Mouse (Mus musculus): ENCODE results near the gene Foxp2. TPM values are rescaled to one million over a fixed set of nuclear protein-coding genes. Genes with fewer than 3 reads are reported as not detected.
A peak's percentile ranks its signal among the peaks of the same experiment; 100 is the strongest.

Gene Foxp2
- polyA plus RNA-seq (2014; fragmentation: Nextera tagmentation; extraction: Ambion mirVana) = 46.2 and 50.1 TPM in 2 replicates

- Histone ChIP-seq H3K9me3 (replicated peaks; ENCODE audit: control insufficient read depth, low read length) (no peaks in the 10 kb centered on the region), H3K9ac (replicated peaks; ENCODE audit: low read length) (peak within 1 kb of the TSS; percentile 87), H3K27ac (replicated peaks; ENCODE audit: low read depth, low read length) (peak within 1 kb of the TSS; percentile 88), H3K4me3 (ENCODE audit: low read depth, low read length) (peak within 1 kb of the TSS; percentile 78), H3K36me3 (replicated peaks; ENCODE audit: control insufficient read depth, insufficient read depth, low read depth, low read length) (no peaks in the 10 kb centered on the region), H3K4me1 (ENCODE audit: control insufficient read depth, insufficient read depth, low read length) (peaks cover 2% of the 10 kb centered on the region; the same call in 1 of the 2 replicates), H3K27me3 (ENCODE audit: control insufficient read depth, insufficient read depth, low read length) (no peaks in the 10 kb centered on the region), H3K4me2 (ENCODE audit: low read depth, low read length) (peak within 1 kb of the TSS; percentile 88)
- ATAC-seq (replicated peaks; ENCODE audit: insufficient number of reproducible peaks, low FRiP score, low TSS enrichment, low read depth) (peak; percentile 75), DNase-seq (ENCODE audit: low spot score) (peak; percentile 83)
- WGBS = under 1% methylated on average over 74 of the region's 80 CpGs
Measured at GRCm38 (mm10) chr6:14901183-14901970, at the start of gene Foxp2. Gene Foxp2 (plus strand): TSS chr6:14901349.

- no peak for ATAC-seq (replicated peaks; ENCODE audit: insufficient number of reproducible peaks, low FRiP score, low TSS enrichment, low read depth)
- H3K27ac ChIP-seq (replicated peaks; ENCODE audit: low read depth, low read length) = no peak overlapping the region
Measured at GRCm38 (mm10) chr6:14885199-14885598, 15.9 kb upstream of the Foxp2 start.

GRCm38 (mm10) chr6:14897028-14897427 is 4.1 kb upstream of the Foxp2 start:
- ATAC-seq (replicated peaks; ENCODE audit: insufficient number of reproducible peaks, low FRiP score, low TSS enrichment, low read depth) = no peak
- H3K27ac ChIP-seq (replicated peaks; ENCODE audit: low read depth, low read length) = no peak overlapping the region
- no peaks in the 10 kb centered on the region for H3K9me3 ChIP-seq (replicated peaks; ENCODE audit: control insufficient read depth, low read length)
- peaks cover 2% of the 10 kb centered on the region; the same call in 1 of the 2 replicates for H3K4me1 ChIP-seq (ENCODE audit: control insufficient read depth, insufficient read depth, low read length)
- WGBS = 1% methylated on average over 2 of the region's 2 CpGs
- H3K9ac ChIP-seq (replicated peaks; ENCODE audit: low read length) = no peak overlapping the region
- no peaks in the 10 kb centered on the region for H3K27me3 ChIP-seq (ENCODE audit: control insufficient read depth, insufficient read depth, low read length)
- DNase-seq (ENCODE audit: low spot score) = peak; percentile 45
- H3K4me3 ChIP-seq (ENCODE audit: low read depth, low read length) = no peak overlapping the region
- no peak overlapping the region for H3K4me2 ChIP-seq (ENCODE audit: low read depth, low read length)
- H3K36me3 ChIP-seq (replicated peaks; ENCODE audit: control insufficient read depth, insufficient read depth, low read depth, low read length) = no peaks in the 10 kb centered on the region

More at GRCm38 (mm10) chr6:14885199-14885598, 15.9 kb upstream of the Foxp2 start:
- Histone ChIP-seq H3K27me3 (ENCODE audit: control insufficient read depth, insufficient read depth, low read length) (no peaks in the 10 kb centered on the region), H3K9ac (replicated peaks; ENCODE audit: low read length) (no peak overlapping the region), H3K4me2 (ENCODE audit: low read depth, low read length) (no peak overlapping the region), H3K4me3 (ENCODE audit: low read depth, low read length) (no peak overlapping the region), H3K9me3 (replicated peaks; ENCODE audit: control insufficient read depth, low read length) (no peaks in the 10 kb centered on the region), H3K4me1 (ENCODE audit: control insufficient read depth, insufficient read depth, low read length) (no peaks in the 10 kb centered on the region), H3K36me3 (replicated peaks; ENCODE audit: control insufficient read depth, insufficient read depth, low read depth, low read length) (no peaks in the 10 kb centered on the region)
- DNase-seq (ENCODE audit: low spot score) = no peak

GRCm38 (mm10) chr6:14898096-14898855 is 2.9 kb upstream of the Foxp2 start:
- H3K27me3 ChIP-seq (ENCODE audit: control insufficient read depth, insufficient read depth, low read length) = no peaks in the 10 kb centered on the region
- WGBS = under 1% methylated on average over 31 of the region's 31 CpGs
- peak overlapping the region; percentile 3 for H3K4me3 ChIP-seq (ENCODE audit: low read depth, low read length)
- DNase-seq (ENCODE audit: low spot score) = peak; percentile 67
- peak; percentile 12; the same call in 1 of the 2 replicates for ATAC-seq (replicated peaks; ENCODE audit: insufficient number of reproducible peaks, low FRiP score, low TSS enrichment, low read depth)
- H3K9ac ChIP-seq (replicated peaks; ENCODE audit: low read length) = peak overlapping the region; percentile 49
- peak overlapping the region; percentile 88; the same call in 1 of the 2 replicates for H3K27ac ChIP-seq (replicated peaks; ENCODE audit: low read depth, low read length)
- H3K4me2 ChIP-seq (ENCODE audit: low read depth, low read length) = peak overlapping the region; percentile 40
- H3K4me1 ChIP-seq (ENCODE audit: control insufficient read depth, insufficient read depth, low read length) = peaks cover 2% of the 10 kb centered on the region; the same call in 1 of the 2 replicates
- no peaks in the 10 kb centered on the region for H3K9me3 ChIP-seq (replicated peaks; ENCODE audit: control insufficient read depth, low read length)
- H3K36me3 ChIP-seq (replicated peaks; ENCODE audit: control insufficient read depth, insufficient read depth, low read depth, low read length) = no peaks in the 10 kb centered on the region

DNA sequence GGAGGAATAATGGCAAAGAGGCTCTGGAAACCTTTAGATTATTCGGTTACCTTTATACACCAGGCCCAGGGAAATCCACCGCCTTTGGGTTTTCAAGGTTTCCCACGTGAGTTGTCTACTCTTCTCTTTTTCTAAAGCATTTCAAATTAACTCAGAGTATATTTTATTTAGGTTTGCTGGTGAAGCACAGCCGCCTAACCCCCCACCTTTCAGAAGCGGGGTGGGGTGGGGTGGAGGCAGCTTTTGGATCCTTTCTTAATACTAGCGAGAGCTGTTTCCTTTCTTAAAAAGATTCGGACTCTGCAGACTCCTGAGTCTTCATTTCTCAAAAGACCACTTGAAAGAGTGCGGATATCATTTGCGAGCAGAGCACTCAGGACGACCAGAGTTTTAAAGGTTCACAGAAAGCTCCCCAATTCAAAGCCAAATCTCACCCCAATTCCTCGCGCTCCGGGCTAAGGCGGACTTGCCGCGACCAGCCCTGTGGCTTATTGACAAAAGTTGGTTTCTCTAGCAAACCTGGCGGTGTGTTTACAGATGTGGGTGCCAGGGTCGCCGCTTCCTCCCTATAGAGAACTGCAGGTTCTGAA is 2.0 kb upstream of the Foxp2 start:
- peak overlapping the region; percentile 78 for H3K4me3 ChIP-seq (ENCODE audit: low read depth, low read length)
- peak overlapping the region; percentile 87 for H3K9ac ChIP-seq (replicated peaks; ENCODE audit: low read length)
- peak overlapping the region; percentile 88 for H3K4me2 ChIP-seq (ENCODE audit: low read depth, low read length)
- H3K27me3 ChIP-seq (ENCODE audit: control insufficient read depth, insufficient read depth, low read length) = no peaks in the 10 kb centered on the region
- peak overlapping the region; percentile 88 for H3K27ac ChIP-seq (replicated peaks; ENCODE audit: low read depth, low read length)
- H3K4me1 ChIP-seq (ENCODE audit: control insufficient read depth, insufficient read depth, low read length) = peaks cover 2% of the 10 kb centered on the region; the same call in 1 of the 2 replicates
- no peaks in the 10 kb centered on the region for H3K9me3 ChIP-seq (replicated peaks; ENCODE audit: control insufficient read depth, low read length)
- ATAC-seq (replicated peaks; ENCODE audit: insufficient number of reproducible peaks, low FRiP score, low TSS enrichment, low read depth) (no peak), DNase-seq (ENCODE audit: low spot score) (peak; percentile 33)
- H3K36me3 ChIP-seq (replicated peaks; ENCODE audit: control insufficient read depth, insufficient read depth, low read depth, low read length) = no peaks in the 10 kb centered on the region
- WGBS = 5% methylated on average over 19 of the region's 19 CpGs

GRCm38 (mm10) chr6:14899936-14900578 is 1.1 kb upstream of the Foxp2 start:
- peak overlapping the region; percentile 87 for H3K9ac ChIP-seq (replicated peaks; ENCODE audit: low read length)
- peak overlapping the region; percentile 88 for H3K4me2 ChIP-seq (ENCODE audit: low read depth, low read length)
- WGBS = under 1% methylated on average over 29 of the region's 29 CpGs

DNA sequence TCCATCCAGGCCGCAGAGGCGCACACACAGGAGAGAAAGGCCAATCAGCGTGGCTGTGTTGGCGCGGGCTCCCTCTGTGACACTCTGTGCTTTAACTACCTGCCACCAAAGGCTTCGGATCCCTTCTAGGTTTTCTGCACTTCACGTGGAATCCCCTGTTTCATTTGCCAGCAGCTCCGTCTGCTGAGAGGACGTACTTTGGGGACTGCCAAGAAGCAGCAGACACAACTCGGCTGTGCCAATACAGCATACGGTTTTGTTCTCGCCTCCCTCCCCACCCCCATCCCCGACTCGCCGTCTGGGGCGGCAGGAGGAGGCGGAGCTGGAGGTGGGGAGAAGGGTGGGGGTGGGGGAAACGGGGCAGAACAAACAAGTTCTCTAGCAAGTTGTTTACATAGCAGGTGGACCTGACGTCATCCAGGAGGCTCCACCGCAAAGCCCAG is 549 bp upstream of the Foxp2 start:
- ATAC-seq (replicated peaks; ENCODE audit: insufficient number of reproducible peaks, low FRiP score, low TSS enrichment, low read depth) = peak; percentile 77
- peak overlapping the region; percentile 88 for H3K27ac ChIP-seq (replicated peaks; ENCODE audit: low read depth, low read length)
- peak overlapping the region; percentile 88 for H3K4me2 ChIP-seq (ENCODE audit: low read depth, low read length)
- WGBS = under 1% methylated on average over 20 of the region's 20 CpGs
- H3K9me3 ChIP-seq (replicated peaks; ENCODE audit: control insufficient read depth, low read length) = no peaks in the 10 kb centered on the region
- peak overlapping the region; percentile 78 for H3K4me3 ChIP-seq (ENCODE audit: low read depth, low read length)
- peaks cover 2% of the 10 kb centered on the region; the same call in 1 of the 2 replicates for H3K4me1 ChIP-seq (ENCODE audit: control insufficient read depth, insufficient read depth, low read length)
- DNase-seq (ENCODE audit: low spot score) = peak; percentile 84
- H3K9ac ChIP-seq (replicated peaks; ENCODE audit: low read length) = peak overlapping the region; percentile 87
- H3K27me3 ChIP-seq (ENCODE audit: control insufficient read depth, insufficient read depth, low read length) = no peaks in the 10 kb centered on the region
- no peaks in the 10 kb centered on the region for H3K36me3 ChIP-seq (replicated peaks; ENCODE audit: control insufficient read depth, insufficient read depth, low read depth, low read length)

More at GRCm38 (mm10) chr6:14899936-14900578, 1.1 kb upstream of the Foxp2 start:
- H3K9me3 ChIP-seq (replicated peaks; ENCODE audit: control insufficient read depth, low read length) = no peaks in the 10 kb centered on the region
- peak; percentile 25; the same call in 1 of the 2 replicates for ATAC-seq (replicated peaks; ENCODE audit: insufficient number of reproducible peaks, low FRiP score, low TSS enrichment, low read depth)
- H3K36me3 ChIP-seq (replicated peaks; ENCODE audit: control insufficient read depth, insufficient read depth, low read depth, low read length) = no peaks in the 10 kb centered on the region
- peaks cover 2% of the 10 kb centered on the region; the same call in 1 of the 2 replicates for H3K4me1 ChIP-seq (ENCODE audit: control insufficient read depth, insufficient read depth, low read length)
- DNase-seq (ENCODE audit: low spot score) = peak; percentile 61
- peak overlapping the region; percentile 78 for H3K4me3 ChIP-seq (ENCODE audit: low read depth, low read length)
- H3K27ac ChIP-seq (replicated peaks; ENCODE audit: low read depth, low read length) = peak overlapping the region; percentile 88
- no peaks in the 10 kb centered on the region for H3K27me3 ChIP-seq (ENCODE audit: control insufficient read depth, insufficient read depth, low read length)
